Mouse (Mus musculus) forebrain, embryonic 10.5 days (tissue): ENCODE results near the gene Bcl2l13. TPM values are rescaled to one million over a fixed set of nuclear protein-coding genes. Genes with fewer than 3 reads are reported as not detected.

Experiments used
- DNase-seq: peaks from one replicate; pipeline ENCODE4 v3.0.0-alpha.2; 2017; ENCODE audit warnings: low spot score; ENCODE audit errors: extremely low spot score
- H3K27ac ChIP-seq: fragments of 300-500 bp; sonication (generic); 2 replicates; pipeline ENCODE4 v1.5.1; 2016; ENCODE audit warnings: mild to moderate bottlenecking
- H3K27me3 ChIP-seq: fragments of 300-500 bp; sonication (generic); 2 replicates; pipeline ENCODE4 v1.6.1; 2016; ENCODE audit warnings: mild to moderate bottlenecking; ENCODE audit not compliant: poor library complexity, severe bottlenecking
- H3K36me3 ChIP-seq: fragments of 300-500 bp; sonication (generic); replicated peaks from 2 replicates; pipeline ENCODE4 v1.6.1; 2016; ENCODE audit warnings: mild to moderate bottlenecking, moderate library complexity
- H3K4me1 ChIP-seq: fragments of 300-500 bp; sonication (generic); 2 replicates; pipeline ENCODE4 v1.6.1; 2016
- H3K4me3 ChIP-seq: fragments of 300-500 bp; sonication (generic); 2 replicates; pipeline ENCODE4 v1.5.1; 2016; ENCODE audit warnings: mild to moderate bottlenecking, moderate library complexity
- H3K9me3 ChIP-seq: fragments of 300-500 bp; sonication (generic); 2 replicates; pipeline ENCODE4 v1.6.1; 2016; ENCODE audit warnings: mild to moderate bottlenecking, moderate library complexity
- WGBS: fragments of 180-500 bp; shearing (Covaris S2); methylation state at CpG from one replicate; pipeline ENCODE4 v1.1.7; 2016; 5-methylcytosine and 5-hydroxymethylcytosine counted together
- polyA plus RNA-seq: library from polyadenylated mRNA; unstranded; fragments of >200 nt; fragmentation: Nextera tagmentation; extraction: Ambion mirVana; gene quantifications from 2 replicates; pipeline ENCODE4 v1.2.1, GENCODE M21; 2016

Bcl2l13 gene
- polyA plus RNA-seq, 1 experiment from 2014 or later = 51.5 TPM

GRCm38 (mm10) chr6:120927765-120928164, 91.8 kb downstream of the Bcl2l13 start:
- DNase-seq = no peak
- H3K27me3 ChIP-seq = no peaks in the 10 kb centered on the region
- WGBS = 84% methylated on average over 3 of the region's 3 CpGs

DNA sequence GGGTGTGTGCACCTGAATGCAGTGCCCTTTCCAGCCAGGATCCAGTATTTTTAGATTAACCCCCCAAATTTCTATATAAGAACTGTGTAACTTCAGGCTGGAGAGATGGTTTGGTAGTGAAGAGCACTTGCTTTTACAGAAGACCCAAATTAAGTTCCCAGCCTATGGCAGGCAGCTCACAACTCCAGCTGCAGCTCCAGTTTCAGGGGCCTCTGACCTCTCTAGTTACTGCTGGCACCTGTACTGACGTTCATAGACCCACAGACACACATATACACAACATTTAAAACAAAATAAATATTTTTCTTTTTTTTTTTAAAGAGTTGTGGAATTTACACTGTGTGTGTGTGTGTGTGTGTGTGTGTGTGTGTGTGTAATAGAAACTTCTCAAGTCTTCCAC, 93.4 kb downstream of the Bcl2l13 start:
- H3K9me3 ChIP-seq = no peaks in the 10 kb centered on the region
- H3K27ac ChIP-seq = no peak overlapping the region
- no peak overlapping the region for H3K4me3 ChIP-seq
- peaks cover 23% of the 10 kb centered on the region for H3K36me3 ChIP-seq
- H3K4me1 ChIP-seq = no peaks in the 10 kb centered on the region
- DNase-seq = no peak
- H3K27me3 ChIP-seq = no peaks in the 10 kb centered on the region
- 69% methylated on average over 1 of the region's 1 CpGs for WGBS

More at GRCm38 (mm10) chr6:120927765-120928164, 91.8 kb downstream of the Bcl2l13 start:
- Histone ChIP-seq H3K4me1 (no peaks in the 10 kb centered on the region), H3K9me3 (no peaks in the 10 kb centered on the region), H3K4me3 (no peak overlapping the region), H3K36me3 (peaks cover 11% of the 10 kb centered on the region), H3K27ac (no peak overlapping the region)

DNA sequence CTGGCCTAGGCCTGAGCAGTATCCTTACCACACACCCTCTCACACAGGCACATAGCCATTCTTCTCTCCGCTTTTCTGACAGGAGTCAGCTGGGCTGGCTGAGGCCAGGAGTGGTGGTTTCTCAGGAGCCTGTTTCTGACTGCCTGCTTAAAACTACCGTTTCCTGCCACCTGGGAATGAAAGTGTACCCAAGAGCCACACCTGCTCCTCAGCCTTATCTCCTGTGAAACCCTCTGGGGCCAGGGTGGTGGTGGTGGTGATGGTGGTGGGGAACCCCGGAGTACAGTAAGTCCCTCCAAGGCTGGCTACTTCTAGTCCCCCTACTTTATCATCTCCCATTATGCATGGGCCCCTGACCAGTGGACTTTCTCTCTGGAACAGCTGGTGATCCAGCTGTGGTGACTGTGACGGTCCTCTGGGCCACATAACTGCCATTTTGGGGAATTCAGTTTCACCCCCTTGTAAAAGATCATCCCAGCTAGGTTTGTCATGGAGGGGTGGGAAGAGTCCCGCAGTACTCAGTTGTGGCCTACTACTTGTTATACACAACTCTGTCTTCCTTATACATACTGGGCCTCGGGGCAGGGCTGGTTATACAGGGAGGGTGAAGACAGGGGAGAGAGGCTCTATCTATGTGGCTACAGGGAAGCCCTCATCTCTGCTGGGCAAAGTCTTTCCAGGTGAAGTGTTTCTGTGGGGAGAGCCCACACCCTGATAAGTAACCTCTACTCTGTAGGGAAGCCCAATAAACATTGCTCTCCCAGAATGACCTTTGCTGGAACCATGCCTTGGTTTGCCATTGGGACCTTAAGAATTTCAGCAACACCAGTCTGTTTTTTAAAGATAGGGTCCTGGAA, 94.7 kb downstream of the Bcl2l13 start:
- Histone ChIP-seq H3K27me3 (no peaks in the 10 kb centered on the region), H3K4me1 (no peaks in the 10 kb centered on the region), H3K27ac (no peak overlapping the region), H3K36me3 (peaks cover 29% of the 10 kb centered on the region), H3K4me3 (no peak overlapping the region), H3K9me3 (no peaks in the 10 kb centered on the region)
- DNase-seq = no peak
- 86% methylated on average over 6 of the region's 6 CpGs for WGBS

DNA sequence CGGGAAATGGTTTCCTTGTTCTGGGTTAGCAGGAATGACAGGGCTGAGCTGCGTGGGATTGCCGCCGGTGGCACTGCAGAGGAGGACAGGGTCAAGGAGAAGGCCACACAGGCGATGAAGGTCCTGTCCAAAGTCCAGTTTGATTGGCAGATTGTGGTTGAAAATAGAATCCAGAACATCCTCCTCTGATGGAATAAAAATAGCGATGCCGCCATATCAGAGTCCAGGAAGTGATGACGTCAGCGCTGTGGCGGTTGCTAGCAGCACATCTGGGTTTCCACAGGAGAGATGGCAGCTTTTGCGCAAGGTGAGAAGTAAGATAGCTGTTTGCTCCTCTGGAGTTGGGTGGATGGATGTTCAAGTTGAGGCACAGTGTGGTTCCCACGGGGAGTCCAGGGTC, 96.6 kb downstream of the Bcl2l13 start:
- no peak for DNase-seq
- Histone ChIP-seq H3K27ac (no peak overlapping the region), H3K4me3 (no peak overlapping the region), H3K36me3 (peaks cover 29% of the 10 kb centered on the region), H3K9me3 (no peaks in the 10 kb centered on the region), H3K27me3 (no peaks in the 10 kb centered on the region), H3K4me1 (no peaks in the 10 kb centered on the region)
- WGBS = 93% methylated on average over 12 of the region's 12 CpGs

GRCm38 (mm10) chr6:120933670-120934069, 97.7 kb downstream of the Bcl2l13 start:
- no peak for DNase-seq
- peaks cover 7% of the 10 kb centered on the region for H3K4me1 ChIP-seq
- H3K9me3 ChIP-seq = no peaks in the 10 kb centered on the region
- peaks cover 29% of the 10 kb centered on the region for H3K36me3 ChIP-seq
- H3K4me3 ChIP-seq = no peak overlapping the region
- no peaks in the 10 kb centered on the region for H3K27me3 ChIP-seq
- 93% methylated on average over 7 of the region's 7 CpGs for WGBS
- H3K27ac ChIP-seq = no peak overlapping the region

DNA sequence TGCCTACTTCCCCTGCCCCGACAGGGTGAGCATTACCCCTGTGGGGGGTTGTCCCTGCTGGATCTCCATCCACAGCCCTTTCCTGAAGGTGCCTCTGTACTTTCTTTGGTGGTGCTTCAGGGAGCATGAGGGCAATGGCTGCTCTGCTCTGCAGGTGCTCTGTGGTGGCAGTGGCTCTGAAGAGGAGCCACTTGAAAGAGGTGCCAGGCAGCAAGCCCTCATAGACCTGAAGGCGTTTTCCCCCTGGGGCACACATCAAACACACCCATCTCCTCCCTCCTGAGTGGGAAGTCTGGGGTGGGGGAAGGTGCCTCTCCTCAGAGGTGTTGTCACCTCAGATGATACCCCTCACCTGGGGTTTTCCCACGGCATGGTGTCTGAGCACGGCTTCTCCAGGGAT, 98.2 kb downstream of the Bcl2l13 start:
- 80% methylated on average over 4 of the region's 4 CpGs for WGBS
- no peaks in the 10 kb centered on the region for H3K9me3 ChIP-seq
- H3K27me3 ChIP-seq = no peaks in the 10 kb centered on the region
- no peak overlapping the region for H3K4me3 ChIP-seq
- H3K36me3 ChIP-seq = peaks cover 29% of the 10 kb centered on the region
- DNase-seq = no peak
- H3K4me1 ChIP-seq = peaks cover 7% of the 10 kb centered on the region
- no peak overlapping the region for H3K27ac ChIP-seq

GRCm38 (mm10) chr6:120937104-120937617, 101.1 kb downstream of the Bcl2l13 start:
- 91% methylated on average over 16 of the region's 16 CpGs for WGBS
- no peak overlapping the region for H3K4me3 ChIP-seq
- no peaks in the 10 kb centered on the region for H3K9me3 ChIP-seq
- H3K4me1 ChIP-seq = peaks cover 7% of the 10 kb centered on the region
- no peak for DNase-seq
- H3K27me3 ChIP-seq = no peaks in the 10 kb centered on the region
- H3K27ac ChIP-seq = no peak overlapping the region
- H3K36me3 ChIP-seq = peaks cover 25% of the 10 kb centered on the region

DNA sequence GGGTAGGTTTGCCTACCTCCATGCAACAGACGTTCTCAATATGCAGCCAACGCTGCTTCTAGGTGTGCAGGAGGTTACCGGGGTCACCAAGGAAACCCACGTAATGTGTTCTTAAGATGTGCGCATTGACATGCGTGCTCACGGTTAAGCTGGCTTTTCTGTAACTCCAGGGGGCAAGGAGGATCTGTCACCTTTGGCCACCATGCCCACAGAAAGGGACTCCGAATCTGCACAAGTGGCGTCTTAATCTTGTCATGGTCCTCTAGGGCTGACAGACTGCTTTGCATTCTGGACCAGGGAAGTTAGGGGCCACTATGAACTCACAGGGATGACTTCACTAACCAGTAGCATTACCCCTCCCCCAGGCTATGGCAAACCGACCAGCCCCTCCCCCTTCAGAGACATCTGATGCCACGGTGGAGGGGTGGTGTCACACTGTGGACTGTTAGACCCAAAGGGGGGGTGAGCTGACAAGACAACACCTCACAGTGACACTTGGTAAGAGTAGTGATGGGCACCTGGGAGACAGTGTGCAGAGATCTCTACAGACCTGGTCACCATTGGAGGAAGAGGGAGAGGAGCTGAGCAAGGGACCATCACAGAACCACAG, 102.1 kb downstream of the Bcl2l13 start:
- DNase-seq = no peak
- Histone ChIP-seq H3K27ac (no peak overlapping the region), H3K4me3 (no peak overlapping the region), H3K4me1 (peaks cover 7% of the 10 kb centered on the region), H3K9me3 (no peaks in the 10 kb centered on the region), H3K27me3 (no peaks in the 10 kb centered on the region), H3K36me3 (peaks cover 15% of the 10 kb centered on the region)
- 86% methylated on average over 11 of the region's 11 CpGs for WGBS

DNA sequence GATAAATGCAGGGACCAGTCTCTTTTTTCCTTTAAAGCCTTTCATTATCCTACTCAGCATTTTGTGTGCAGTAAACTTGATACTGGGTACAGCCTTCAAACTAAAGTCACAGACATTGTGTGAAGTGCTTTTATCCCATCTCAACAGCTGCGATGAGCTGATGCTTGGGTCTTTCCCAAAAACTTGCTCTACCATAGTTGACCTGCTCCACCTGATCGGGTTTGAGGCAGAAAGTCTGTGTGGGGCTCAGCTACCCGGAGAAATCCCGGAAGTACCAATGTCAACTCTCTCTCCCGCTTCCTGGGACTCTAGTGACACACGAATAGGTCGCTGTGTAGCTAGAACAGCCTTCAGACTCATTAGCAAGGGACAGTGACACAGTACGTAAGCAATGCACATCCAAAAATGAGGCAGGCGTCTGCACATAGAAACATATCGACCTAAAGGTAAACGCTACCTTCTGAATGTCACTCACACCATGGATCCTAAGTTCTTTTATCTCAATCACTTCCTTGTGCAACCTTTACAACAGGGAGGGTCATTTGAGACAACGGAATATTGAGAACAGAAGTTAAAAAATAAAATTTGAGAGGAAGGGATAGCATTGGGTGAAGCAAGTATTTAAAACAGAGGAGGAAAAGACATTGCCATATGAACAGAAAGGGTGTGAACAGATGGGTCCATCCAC, 102.9 kb downstream of the Bcl2l13 start:
- no peak for DNase-seq
- H3K27me3 ChIP-seq = no peaks in the 10 kb centered on the region
- WGBS = 94% methylated on average over 12 of the region's 12 CpGs
- H3K4me1 ChIP-seq = peaks cover 7% of the 10 kb centered on the region
- no peak overlapping the region for H3K27ac ChIP-seq
- H3K9me3 ChIP-seq = no peaks in the 10 kb centered on the region
- H3K4me3 ChIP-seq = no peak overlapping the region
- peaks cover 11% of the 10 kb centered on the region for H3K36me3 ChIP-seq

DNA sequence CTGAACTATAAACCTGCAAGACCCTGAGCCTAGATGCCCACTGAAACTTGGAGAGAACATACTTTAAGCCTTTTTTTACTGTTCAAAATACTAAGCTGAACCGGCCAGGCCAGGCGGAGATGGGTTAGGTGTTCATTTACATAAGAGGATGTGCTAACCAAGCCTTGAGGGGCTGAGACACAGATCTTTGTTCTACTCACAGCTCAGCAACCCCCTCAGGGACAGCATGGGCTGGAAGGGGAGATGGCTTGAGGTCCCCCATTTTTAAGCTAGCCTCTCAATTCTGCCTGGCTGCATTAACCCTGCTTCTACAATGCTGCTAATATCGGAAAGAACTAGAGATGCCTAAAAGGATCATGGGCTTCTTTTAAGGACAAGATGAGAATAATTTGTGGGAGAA, 103.8 kb downstream of the Bcl2l13 start:
- Histone ChIP-seq H3K9me3 (no peaks in the 10 kb centered on the region), H3K4me3 (no peak overlapping the region), H3K4me1 (peaks cover 7% of the 10 kb centered on the region), H3K27ac (no peak overlapping the region), H3K27me3 (no peaks in the 10 kb centered on the region), H3K36me3 (peaks cover 2% of the 10 kb centered on the region; the same call in 1 of the 2 replicates)
- WGBS = 83% methylated on average over 3 of the region's 3 CpGs
- DNase-seq = no peak

GRCm38 (mm10) chr6:120940446-120941083, 104.6 kb downstream of the Bcl2l13 start:
- H3K36me3 ChIP-seq = peaks cover 2% of the 10 kb centered on the region; the same call in 1 of the 2 replicates
- H3K4me3 ChIP-seq = no peak overlapping the region
- no peak for DNase-seq
- no peaks in the 10 kb centered on the region for H3K27me3 ChIP-seq
- no peaks in the 10 kb centered on the region for H3K9me3 ChIP-seq
- peaks cover 7% of the 10 kb centered on the region for H3K4me1 ChIP-seq
- no peak overlapping the region for H3K27ac ChIP-seq
- 89% methylated on average over 7 of the region's 7 CpGs for WGBS

DNA sequence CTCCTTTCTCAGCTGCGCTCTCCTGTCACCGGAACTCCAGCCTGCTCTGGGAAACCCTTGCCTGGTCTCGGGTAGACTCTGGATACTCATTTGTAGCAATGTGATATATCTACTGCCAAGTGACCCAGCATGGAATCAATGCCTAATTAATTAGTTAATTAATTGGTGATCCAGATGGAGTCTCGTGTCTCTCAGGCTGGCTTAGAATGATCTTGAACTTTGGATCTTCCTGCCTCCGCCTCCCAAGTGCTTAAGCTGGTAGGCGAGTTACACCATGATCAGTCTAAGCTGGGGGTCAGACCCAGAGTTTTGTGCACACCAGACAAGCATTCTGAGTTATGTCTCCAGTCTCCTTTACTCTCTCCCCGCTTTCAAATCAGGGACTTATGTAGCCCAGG, 105.1 kb downstream of the Bcl2l13 start:
- Histone ChIP-seq H3K9me3 (no peaks in the 10 kb centered on the region), H3K4me3 (no peak overlapping the region), H3K4me1 (peaks cover 7% of the 10 kb centered on the region), H3K36me3 (peaks cover 6% of the 10 kb centered on the region; the same call in 1 of the 2 replicates), H3K27me3 (no peaks in the 10 kb centered on the region), H3K27ac (no peak overlapping the region)
- 89% methylated on average over 7 of the region's 7 CpGs for WGBS
- no peak for DNase-seq
